Mouse (Mus musculus) liver, embryonic 14.5 days (tissue): ENCODE results near the gene Slc25a39. TPM values are rescaled to one million over a fixed set of nuclear protein-coding genes. Genes with fewer than 3 reads are reported as not detected.
A peak's percentile ranks its signal among the peaks of the same experiment; 100 is the strongest.
"Not testable (repeated sequence)": the region's sequence is repeated elsewhere in the genome, so short reads cannot be mapped to it uniquely, and the experiment has no call there.

Source experiments
- ATAC-seq: fragments of 200-750 bp; cut with Nextera tagmentation; 2 replicates; pipeline ENCODE4 v1.8.0; 2017; ENCODE audit warnings: moderate number of reproducible peaks, mild to moderate bottlenecking, moderate library complexity; ENCODE audit not compliant: insufficient read depth
- DNase-seq, 3 experiments: peaks; one replicate each; pipeline ENCODE4 v3.0.0-alpha.2; 2012 to 2013; ENCODE audit warnings: low read depth in 3 of 3, low spot score in 3 of 3
- H3K27ac ChIP-seq: fragments of 300-500 bp; sonication (generic); 2 replicates; pipeline ENCODE4 v1.5.1; 2014; ENCODE audit warnings: moderate library complexity, mild to moderate bottlenecking, control low read depth, inconsistent platforms
- H3K27me3 ChIP-seq: fragments of 300-500 bp; sonication (generic); 2 replicates; pipeline ENCODE4 v1.6.1; 2014; ENCODE audit warnings: mild to moderate bottlenecking, low read length, moderate library complexity; ENCODE audit not compliant: control insufficient read depth, insufficient read depth
- H3K36me3 ChIP-seq: fragments of 300-500 bp; sonication (generic); replicated peaks from 2 replicates; pipeline ENCODE4 v1.6.1; 2014; ENCODE audit warnings: low read depth; ENCODE audit not compliant: control insufficient read depth, insufficient read depth
- H3K4me1 ChIP-seq, 2 experiments: fragments of 200-500 bp in 1 of 2; fragments of 300-500 bp in 1 of 2; sonication (generic) in 1 of 2; replicated peaks; 2 replicates each; pipeline ENCODE4 v1.6.1; 2012 to 2014; ENCODE audit warnings: antibody characterized with exemption in 1 of 2, inconsistent platforms in 1 of 2, low read length in 1 of 2; ENCODE audit not compliant: control insufficient read depth in 2 of 2, insufficient read depth in 2 of 2
- H3K4me2 ChIP-seq: fragments of 300-500 bp; sonication (generic); 2 replicates; pipeline ENCODE4 v1.6.1; 2014; ENCODE audit warnings: low read depth, mild to moderate bottlenecking, control low read depth, moderate library complexity
- H3K4me3 ChIP-seq, 2 experiments: fragments of 200-500 bp in 1 of 2; fragments of 300-500 bp in 1 of 2; sonication (generic) in 1 of 2; 2 replicates each; pipeline ENCODE4 v1.5.1; 2012 to 2014; ENCODE audit warnings: low read depth in 2 of 2, low read length in 2 of 2, mild to moderate bottlenecking in 2 of 2, control low read depth in 1 of 2, inconsistent platforms in 1 of 2, moderate library complexity in 1 of 2; ENCODE audit not compliant: insufficient read depth in 1 of 2
- H3K9ac ChIP-seq: fragments of 300-500 bp; sonication (generic); replicated peaks from 2 replicates; pipeline ENCODE4 v1.6.1; 2014; ENCODE audit warnings: mild to moderate bottlenecking, control low read depth, moderate library complexity
- H3K9me3 ChIP-seq: fragments of 300-500 bp; sonication (generic); 2 replicates; pipeline ENCODE4 v1.6.1; 2016; ENCODE audit warnings: low read length, mixed read lengths; ENCODE audit not compliant: control insufficient read depth
- CTCF ChIP-seq: IDR thresholded peaks from 2 replicates; pipeline ENCODE4 v1.5.1; 2016; ENCODE audit warnings: antibody characterized with exemption, low read depth, control low read depth
- EP300 ChIP-seq: IDR thresholded peaks from 2 replicates; pipeline ENCODE4 v1.6.1; 2016; ENCODE audit warnings: antibody characterized with exemption, low read depth
- WGBS: fragments of 180-500 bp; shearing (Covaris S2); extraction: QIAGEN DNeasy Blood & Tissue Kit; methylation state at CpG from one replicate; pipeline ENCODE4 v1.1.7; 2014; ENCODE audit not compliant: insufficient replicate concordance; 5-methylcytosine and 5-hydroxymethylcytosine counted together
- polyA plus RNA-seq, 2 experiments: library from polyadenylated mRNA; depleted of rRNA in 1 of 2; stranded (reverse) in 1 of 2; unstranded in 1 of 2; fragments of >200 nt; fragmentation: Nextera tagmentation in 1 of 2; extraction: Ambion mirVana in 1 of 2; gene quantifications; 2 replicates each; pipeline versions ENCODE4 v1.2.1 to v1.2.3; 2012 to 2014

The Slc25a39 gene
- polyA plus RNA-seq, 2 experiments, result 167 to 339 TPM

GRCm38 (mm10) chr11:102411061-102411460 is 3.3 kb upstream of the Slc25a39 start:
- Histone ChIP-seq H3K27me3 (no peaks in the 10 kb centered on the region), H3K9me3 (no peaks in the 10 kb centered on the region), H3K4me2 (no peak overlapping the region), H3K36me3 (no peaks in the 10 kb centered on the region), H3K27ac (peak overlapping the region; percentile 12; the same call in 1 of the 2 replicates), H3K9ac (no peak overlapping the region; the same call in 1 of the 2 replicates), H3K4me3 (no peak overlapping the region), H3K4me1 (peaks cover 20 to 23% of the 10 kb centered on the region in 2 experiments)
- TF ChIP-seq CTCF (no peak), EP300 (no peak)
- ATAC-seq, result no peak
- 71% methylated on average over 3 of the region's 3 CpGs for WGBS
- no peak for DNase-seq

- not testable (repeated sequence) for H3K36me3 ChIP-seq, H3K27ac ChIP-seq, H3K4me2 ChIP-seq, H3K27me3 ChIP-seq, H3K4me3 ChIP-seq, H3K9me3 ChIP-seq, DNase-seq, H3K9ac ChIP-seq, ATAC-seq
- H3K4me1 ChIP-seq, result peaks cover 26 to 30% of the 10 kb centered on the region in 2 experiments
- WGBS, result 86% methylated on average over 3 of the region's 3 CpGs
Measured at GRCm38 (mm10) chr11:102410345-102410744, 2.6 kb upstream of the Slc25a39 start.

- peaks cover 9% of the 10 kb centered on the region for H3K36me3 ChIP-seq
- peaks cover 26 to 33% of the 10 kb centered on the region in 2 experiments for H3K4me1 ChIP-seq
- peak overlapping the region; percentile 97 for H3K27ac ChIP-seq
- WGBS, result 82% methylated on average over 3 of the region's 3 CpGs
- no peak overlapping the region; a peak in 1 of 4 replicates for H3K4me3 ChIP-seq
- H3K9me3 ChIP-seq, result no peaks in the 10 kb centered on the region
- H3K27me3 ChIP-seq, result no peaks in the 10 kb centered on the region
- ATAC-seq (no peak), DNase-seq (no peak)
- H3K4me2 ChIP-seq, result peak overlapping the region; percentile 99
- TF ChIP-seq CTCF, result no peak
- no peak for TF ChIP-seq EP300
- H3K9ac ChIP-seq, result peak overlapping the region; percentile 99
Measured at GRCm38 (mm10) chr11:102409795-102410330, 2.1 kb upstream of the Slc25a39 start.

GRCm38 (mm10) chr11:102408888-102409794 is 1.4 kb upstream of the Slc25a39 start:
- Histone ChIP-seq H3K9ac (peak overlapping the region; percentile 99), H3K4me2 (peak overlapping the region; percentile 99), H3K4me1 (peaks cover 26 to 33% of the 10 kb centered on the region in 2 experiments), H3K36me3 (peaks cover 16% of the 10 kb centered on the region), H3K27ac (peak overlapping the region; percentile 97), H3K27me3 (no peaks in the 10 kb centered on the region), H3K4me3 (peak overlapping the region; percentile 52 to 68), H3K9me3 (no peaks in the 10 kb centered on the region)
- DNase-seq, result no peak
- WGBS, result 37% methylated on average over 15 of the region's 15 CpGs
- TF ChIP-seq EP300 (no peak), CTCF (no peak)
- no peak for ATAC-seq

GRCm38 (mm10) chr11:102408344-102408876 is 664 bp upstream of the Slc25a39 start:
- WGBS, result under 1% methylated on average over 32 of the region's 32 CpGs
- DNase-seq, result peak; percentile 99 to 100 (median 100)
- Histone ChIP-seq H3K4me3 (peak overlapping the region; percentile 68 to 78), H3K36me3 (peaks cover 24% of the 10 kb centered on the region), H3K9ac (peak overlapping the region; percentile 99), H3K4me2 (peak overlapping the region; percentile 99), H3K9me3 (no peaks in the 10 kb centered on the region), H3K27ac (peak overlapping the region; percentile 97), H3K27me3 (no peaks in the 10 kb centered on the region), H3K4me1 (peaks cover 26 to 33% of the 10 kb centered on the region in 2 experiments)
- TF ChIP-seq CTCF (peak; percentile 3; the same call in 1 of the 2 replicates), EP300 (peak; percentile 71)
- ATAC-seq, result peak; percentile 83
